Mouse (Mus musculus) spleen, postnatal 10 days (tissue): ENCODE results near the gene Aamdc.

ENCODE experiments used
- DNase-seq, 2 experiments: peaks; one replicate each; pipeline ENCODE4 v3.0.0; 2021 to 2022; ENCODE audit warnings: low spot score in 2 of 2

Gene Aamdc

DNA sequence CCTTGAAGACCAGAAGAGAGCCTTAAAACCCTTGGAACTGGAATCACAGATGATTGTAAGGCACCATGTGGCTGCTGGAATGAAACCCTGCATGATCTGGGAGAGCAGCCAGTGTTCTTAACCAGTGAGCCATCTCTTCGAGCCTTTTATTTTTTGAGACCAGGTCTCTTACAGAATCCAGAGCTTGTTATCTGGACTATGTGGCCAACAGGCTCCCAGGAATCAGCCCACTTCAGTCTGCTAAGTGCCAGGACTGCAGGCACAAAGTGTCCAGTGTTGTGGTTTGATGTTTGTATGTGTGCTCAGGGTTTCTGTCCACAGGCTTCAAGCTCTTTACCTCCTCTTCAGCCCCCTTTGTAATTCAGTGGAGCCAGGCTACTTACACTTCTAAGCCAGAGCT is 64.5 kb downstream of the Aamdc start:
- DNase-seq: no peak

- DNase-seq: no peak
These were observed 78.6 kb downstream of the Aamdc start for GRCm38 (mm10) chr7:97500555-97501209.
